In the genomic region with DNA sequence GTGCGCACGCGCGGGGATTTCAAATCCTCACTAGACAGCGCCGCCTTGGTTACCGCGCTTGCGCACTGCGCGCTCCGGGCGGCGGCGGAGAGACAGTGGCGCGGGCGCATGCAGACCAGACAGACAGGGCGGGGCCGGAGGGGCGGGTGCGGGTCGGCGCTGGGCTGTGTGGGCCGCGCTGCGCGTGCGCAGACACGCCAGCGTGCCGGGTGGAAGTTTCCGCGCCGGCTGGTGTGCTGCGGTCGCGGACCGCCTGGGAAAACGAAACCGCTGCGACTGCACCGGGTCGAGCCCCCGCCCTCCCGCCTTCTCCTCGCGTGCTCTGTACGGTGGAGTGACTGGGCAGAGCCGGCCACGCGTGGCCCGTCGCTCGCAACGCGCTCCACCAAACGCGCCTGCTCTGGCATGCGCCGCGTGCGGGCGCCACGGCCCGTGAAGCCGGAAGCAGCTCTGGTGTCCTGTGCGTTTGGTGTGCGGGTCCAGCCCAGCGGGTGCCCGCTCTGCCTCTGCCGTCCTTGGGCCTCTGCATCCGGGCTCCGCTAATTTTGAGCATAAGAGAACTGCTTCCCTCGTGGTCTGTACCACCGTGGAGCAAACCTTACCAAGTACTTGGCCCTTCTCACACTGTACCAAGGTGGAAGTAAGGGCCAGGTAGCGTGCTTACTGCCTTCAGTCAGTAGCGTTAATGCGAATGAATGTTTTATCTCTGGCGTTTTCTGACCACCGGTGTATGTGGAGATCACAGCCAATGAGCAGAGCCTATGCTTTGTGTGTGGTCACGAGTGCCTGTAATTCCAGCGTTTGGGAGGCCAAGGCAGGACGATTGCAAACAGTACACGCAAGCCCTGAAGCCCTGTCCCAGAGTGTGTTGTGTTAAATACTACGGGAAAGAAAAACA, we compare ENCODE assay signal across 7 mouse cellular contexts. TPM values are rescaled to one million over a fixed set of nuclear protein-coding genes. Genes with fewer than 3 reads are reported as not detected.
DNase-seq lines count a peak whose midpoint lies in the region; ATAC-seq lines count a peak whose summit lies in the region.

No protein-coding gene starts in this region.

- peak overlapping the region; percentile 95 for H3K27ac ChIP-seq in intestine, embryonic 15.5 days
- peak overlapping the region; percentile 99 for H3K27ac ChIP-seq in midbrain, embryonic 10.5 days (replicated peaks)

- peak overlapping the region; percentile 93 for H3K4me2 ChIP-seq in intestine, embryonic 15.5 days (replicated peaks)

- under 1% methylated on average over 86 of the region's 86 CpGs for WGBS in intestine, embryonic 15.5 days
- under 1% methylated on average over 86 of the region's 86 CpGs for WGBS in midbrain, embryonic 10.5 days

- no peaks in the 10 kb centered on the region for H3K27me3 ChIP-seq in intestine, embryonic 15.5 days (replicated peaks)
- peaks cover 7% of the 10 kb centered on the region; the same call in 1 of the 2 replicates for H3K27me3 ChIP-seq in midbrain, embryonic 10.5 days (ENCODE audit: low read depth, poor library complexity, severe bottlenecking)

- peak overlapping the region; percentile 82 for H3K9ac ChIP-seq in intestine, embryonic 15.5 days

- 0 out of 2 replicates have a peak, but pooled peaks cover 4% of the 10 kb centered on the region for H3K36me3 ChIP-seq in intestine, embryonic 15.5 days
- H3K36me3 ChIP-seq in midbrain, embryonic 10.5 days: peaks cover 14% of the 10 kb centered on the region

- peak overlapping the region; percentile 75 for H3K4me3 ChIP-seq in intestine, embryonic 15.5 days (replicated peaks)
- peak overlapping the region; percentile 98 for H3K4me3 ChIP-seq in midbrain, embryonic 10.5 days

- H3K4me1 ChIP-seq in intestine, embryonic 15.5 days (replicated peaks): peaks cover 29% of the 10 kb centered on the region
- H3K4me1 ChIP-seq in midbrain, embryonic 10.5 days: peaks cover 65% of the 10 kb centered on the region

- DNase-seq in adrenal gland, adult 18-20 months (ENCODE audit: low spot score in 2 of 2): peak; percentile 97 to 98
- peak; percentile 99 for DNase-seq in embryo, embryonic 11 days
- DNase-seq in gastrocnemius, postnatal 25 days: peak; percentile 99
- DNase-seq in left cerebral cortex, postnatal 25 days (ENCODE audit: low spot score in 2 of 2): peak; percentile 98 to 99
- peak; percentile 99 for DNase-seq in midbrain, embryonic 10.5 days (ENCODE audit: low spot score)
- peak; percentile 99 for DNase-seq in right cerebral cortex, postnatal 4 days

- no peaks in the 10 kb centered on the region for H3K9me3 ChIP-seq in intestine, embryonic 15.5 days
- no peaks in the 10 kb centered on the region for H3K9me3 ChIP-seq in midbrain, embryonic 10.5 days (replicated peaks)

- ATAC-seq in intestine, embryonic 15.5 days: peak; percentile 94

- intact Hi-C loops in left cerebral cortex, postnatal 25 days (cut with DNase I): loop anchor here (2.0 kb wide), 1 partner anchor 52 kb away; no protein-coding TSS in a partner anchor

RNA-seq across cellular contexts. Expression of gene Tent4a, which starts 0.5 kb away (rescaled TPM):
- 10 to 100 TPM; 17.5 to 20.9 TPM for total RNA-seq in adrenal gland, adult 18-20 months (2021)
- total RNA-seq in gastrocnemius, postnatal 25 days (2021): 1 to 10 TPM; 6.0 to 6.2 TPM
- 4.0 and 4.6 TPM in 2 replicates for polyA plus RNA-seq in intestine, embryonic 15.5 days (2015; fragmentation: Nextera tagmentation; extraction: Ambion mirVana)
- 10 to 100 TPM; 40.4 to 42.2 TPM for total RNA-seq in left cerebral cortex, postnatal 25 days (2021)
- polyA plus RNA-seq in midbrain, embryonic 10.5 days (2016; fragmentation: Nextera tagmentation; extraction: Ambion mirVana): 4.9 and 5.2 TPM in 2 replicates

RNA-seq across cellular contexts. Expression of gene Nsun2, which starts 1.4 kb away (rescaled TPM):
- 10 to 100 TPM; 77.3 to 85.7 TPM for total RNA-seq in adrenal gland, adult 18-20 months (2021)
- total RNA-seq in gastrocnemius, postnatal 25 days (2021): 10 to 100 TPM; 37.8 to 39.2 TPM
- polyA plus RNA-seq in intestine, embryonic 15.5 days (2015; fragmentation: Nextera tagmentation; extraction: Ambion mirVana): 128 and 131 TPM in 2 replicates
- total RNA-seq in left cerebral cortex, postnatal 25 days (2021): 10 to 100 TPM; 70.9 to 76.9 TPM
- polyA plus RNA-seq in midbrain, embryonic 10.5 days (2016; fragmentation: Nextera tagmentation; extraction: Ambion mirVana): 125 and 150 TPM in 2 replicates

Comparison
In these comparisons a context has a peak if more than half of its experiments do, and no peak if none do; other contexts are left out.
1. Peak in every context shown above with its lines: DNase-seq, ATAC-seq, H3K4me3 ChIP-seq and H3K27ac ChIP-seq.